Mouse (Mus musculus) E14TG2a.4 (cell line): ENCODE data around the gene Arhgap15.

Experiments used
- CTCF ChIP-seq: conservative IDR thresholded peaks from 2 replicates; pipeline ENCODE4 v1.5.1; 2014; ENCODE audit warnings: low read length
- NANOG ChIP-seq: IDR thresholded peaks from 2 replicates; pipeline ENCODE4 v1.6.1; 2014; ENCODE audit warnings: borderline replicate concordance, low read length, mixed read lengths

GRCm38 (mm10) chr2:44114296-44114695 is 365.7 kb downstream of the Arhgap15 start:
- TF ChIP-seq CTCF (no peak), NANOG (no peak)
